Mouse (Mus musculus): ENCODE measurements at regions not wholly inside any gene's neighbourhood (a gene's known extent, or its start where the extent isn't known, plus 50 kb on each side); places are given as distances from the start of the nearest gene placed in this dataset.

GRCm38 (mm10) chr1:45207926-45208325, 103.4 kb upstream of the Col3a1 start:
- H3K9ac ChIP-seq (ENCODE audit: low read length): no peak overlapping the region
- no peak overlapping the region for H3K27ac ChIP-seq (ENCODE audit: low read depth, low read length)
- no peak overlapping the region for H3K4me2 ChIP-seq
- no peaks in the 10 kb centered on the region for H3K27me3 ChIP-seq (ENCODE audit: control insufficient read depth, insufficient read depth, low read length)
- no peak for ATAC-seq (ENCODE audit: low FRiP score)
- H3K9me3 ChIP-seq (ENCODE audit: control insufficient read depth, low read length): no peaks in the 10 kb centered on the region
- no peaks in the 10 kb centered on the region for H3K4me1 ChIP-seq (ENCODE audit: control insufficient read depth, insufficient read depth, low read length)
- WGBS: 88% methylated on average over 2 of the region's 2 CpGs
- no peak overlapping the region for H3K4me3 ChIP-seq (ENCODE audit: low read depth, low read length)
- H3K36me3 ChIP-seq (ENCODE audit: control insufficient read depth, insufficient read depth, low read length): no peaks in the 10 kb centered on the region
- DNase-seq (ENCODE audit: low spot score, missing footprints): no peak

GRCm38 (mm10) chr1:45216272-45216671, 95.1 kb upstream of the Col3a1 start:
- H3K4me3 ChIP-seq (ENCODE audit: low read depth, low read length): no peak overlapping the region
- DNase-seq (ENCODE audit: low spot score, missing footprints): no peak
- H3K4me1 ChIP-seq (ENCODE audit: control insufficient read depth, insufficient read depth, low read length): no peaks in the 10 kb centered on the region
- 64% methylated on average over 1 of the region's 1 CpGs for WGBS
- no peaks in the 10 kb centered on the region for H3K9me3 ChIP-seq (ENCODE audit: control insufficient read depth, low read length)
- no peak overlapping the region for H3K4me2 ChIP-seq
- H3K27ac ChIP-seq (ENCODE audit: low read depth, low read length): no peak overlapping the region
- no peak for ATAC-seq (ENCODE audit: low FRiP score)
- no peaks in the 10 kb centered on the region for H3K27me3 ChIP-seq (ENCODE audit: control insufficient read depth, insufficient read depth, low read length)
- H3K36me3 ChIP-seq (ENCODE audit: control insufficient read depth, insufficient read depth, low read length): no peaks in the 10 kb centered on the region
- H3K9ac ChIP-seq (ENCODE audit: low read length): no peak overlapping the region

Measured in midbrain, embryonic 11.5 days (tissue).